Mouse (Mus musculus) embryonic facial prominence, embryonic 13.5 days (tissue): Measurements from ENCODE around the gene Farsa. TPM values are rescaled to one million over a fixed set of nuclear protein-coding genes. Genes with fewer than 3 reads are reported as not detected.

Source experiments
- ATAC-seq: fragments of 200-750 bp; cut with Nextera tagmentation; 2 replicates; pipeline ENCODE4 v1.8.0; 2017; ENCODE audit warnings: low read depth; ENCODE audit not compliant: insufficient number of reproducible peaks, insufficient read depth, low FRiP score, low TSS enrichment
- H3K27ac ChIP-seq: fragments of 300-500 bp; sonication (generic); 2 replicates; pipeline ENCODE4 v1.5.1; 2015; ENCODE audit warnings: moderate library complexity, mild to moderate bottlenecking, inconsistent platforms
- H3K27me3 ChIP-seq: fragments of 300-500 bp; sonication (generic); 2 replicates; pipeline ENCODE4 v1.6.1; 2015; ENCODE audit warnings: mild to moderate bottlenecking, inconsistent platforms
- H3K36me3 ChIP-seq: fragments of 300-500 bp; sonication (generic); 2 replicates; pipeline ENCODE4 v1.6.1; 2015; ENCODE audit warnings: mild to moderate bottlenecking, inconsistent platforms
- H3K4me1 ChIP-seq: fragments of 300-500 bp; sonication (generic); 2 replicates; pipeline ENCODE4 v1.6.1; 2015; ENCODE audit warnings: inconsistent platforms
- H3K4me2 ChIP-seq: fragments of 300-500 bp; sonication (generic); 2 replicates; pipeline ENCODE4 v1.6.1; 2015; ENCODE audit warnings: moderate library complexity, mild to moderate bottlenecking, inconsistent platforms
- H3K4me3 ChIP-seq: fragments of 300-500 bp; sonication (generic); 2 replicates; pipeline ENCODE4 v1.5.1; 2015; ENCODE audit warnings: mild to moderate bottlenecking, inconsistent platforms
- H3K9ac ChIP-seq: fragments of 300-500 bp; sonication (generic); 2 replicates; pipeline ENCODE4 v1.6.1; 2015; ENCODE audit warnings: mild to moderate bottlenecking, inconsistent platforms
- H3K9me3 ChIP-seq: fragments of 300-500 bp; sonication (generic); 2 replicates; pipeline ENCODE4 v1.6.1; 2016; ENCODE audit warnings: inconsistent platforms
- WGBS: fragments of 180-500 bp; shearing (Covaris S2); methylation state at CpG from one replicate; pipeline ENCODE4 v1.1.7; 2015; ENCODE audit warnings: mixed read lengths; 5-methylcytosine and 5-hydroxymethylcytosine counted together
- microRNA-seq: library from miRNA; unstranded; fragments of <30 nt; microRNA quantifications from one replicate; pipeline ENCODE4, GENCODE M21; 2016
- polyA plus RNA-seq: library from polyadenylated mRNA; unstranded; fragments of >200 nt; fragmentation: Nextera tagmentation; extraction: Ambion mirVana; gene quantifications from 2 replicates; pipeline ENCODE4 v1.2.1, GENCODE M21; 2015

Gene Farsa
- polyA plus RNA-seq, 1 experiment from 2014 or later, result 108 TPM

DNA sequence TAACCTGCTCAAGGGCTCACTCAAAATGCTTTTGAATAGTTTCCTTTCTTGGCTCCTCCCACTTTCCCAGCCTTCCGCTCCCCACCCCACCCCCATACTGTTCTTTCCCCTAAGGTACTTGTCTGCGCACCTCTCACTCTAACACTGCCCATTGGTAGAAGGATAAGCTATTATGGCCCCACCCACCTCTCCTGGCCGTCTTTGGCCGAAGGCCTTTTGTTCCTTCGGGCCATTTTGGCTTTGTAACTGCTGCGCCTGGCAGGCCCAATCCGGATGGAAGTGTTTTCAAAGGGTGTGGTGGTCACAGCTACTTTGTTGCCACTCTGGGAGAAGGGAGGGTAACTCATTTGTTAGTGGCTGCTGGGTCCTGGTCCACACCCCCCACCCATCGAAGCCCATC, 58.5 kb downstream of the Farsa start:
- WGBS, result 86% methylated on average over 8 of the region's 8 CpGs
- peaks cover 4% of the 10 kb centered on the region; the same call in 1 of the 2 replicates for H3K36me3 ChIP-seq
- H3K9me3 ChIP-seq, result no peaks in the 10 kb centered on the region
- H3K27me3 ChIP-seq, result peaks cover 85% of the 10 kb centered on the region
- ATAC-seq, result no peak
- H3K9ac ChIP-seq, result no peak overlapping the region
- H3K4me1 ChIP-seq, result peaks cover 13% of the 10 kb centered on the region
- no peak overlapping the region for H3K27ac ChIP-seq
- no peak overlapping the region for H3K4me3 ChIP-seq
- no peak overlapping the region for H3K4me2 ChIP-seq

DNA sequence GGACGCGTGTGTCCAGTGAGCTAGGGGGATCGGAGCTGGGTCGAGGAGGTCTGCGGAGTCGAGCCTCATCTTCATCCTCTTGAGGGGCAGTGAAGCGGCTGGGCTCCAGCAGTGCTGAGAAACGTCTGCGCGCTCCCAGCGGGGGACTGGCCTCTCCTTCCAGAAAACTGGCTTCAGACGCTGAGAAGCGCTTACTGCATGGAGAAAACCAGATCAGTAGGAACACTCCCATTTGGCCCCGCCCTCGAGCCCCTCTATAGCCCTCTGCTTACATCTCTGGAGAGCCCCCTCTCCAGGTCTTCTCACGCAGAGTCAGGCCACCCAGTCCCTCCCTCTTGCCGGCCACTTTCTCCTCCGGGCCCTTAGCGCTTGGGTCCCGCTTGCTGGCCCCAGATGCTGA, 61.0 kb downstream of the Farsa start:
- H3K4me3 ChIP-seq, result no peak overlapping the region
- ATAC-seq, result no peak
- H3K9ac ChIP-seq, result no peak overlapping the region
- peaks cover 6% of the 10 kb centered on the region for H3K4me1 ChIP-seq
- 37% methylated on average over 20 of the region's 20 CpGs for WGBS
- no peaks in the 10 kb centered on the region for H3K36me3 ChIP-seq
- no peak overlapping the region for H3K4me2 ChIP-seq
- no peaks in the 10 kb centered on the region for H3K9me3 ChIP-seq
- H3K27ac ChIP-seq, result no peak overlapping the region
- peaks cover 59% of the 10 kb centered on the region for H3K27me3 ChIP-seq

DNA sequence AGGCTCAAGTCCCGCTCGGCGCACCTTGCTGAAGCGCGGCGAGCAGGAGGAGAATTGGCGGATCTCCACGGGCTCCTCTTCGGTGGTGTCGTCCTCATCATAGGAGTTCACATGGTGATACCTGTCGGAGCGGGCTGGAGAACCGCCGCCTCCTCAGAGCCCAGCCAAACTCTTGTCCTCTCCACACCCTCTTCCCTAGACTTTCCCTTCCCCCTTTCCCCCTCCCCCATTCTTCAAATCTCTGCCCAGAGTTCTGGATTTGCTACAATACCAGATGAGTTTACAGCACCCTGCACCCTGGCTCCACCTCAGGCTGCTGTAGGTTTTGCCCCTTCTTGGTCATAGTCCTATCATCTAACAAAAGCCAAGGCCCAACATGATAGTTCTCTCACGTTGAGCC, 61.9 kb downstream of the Farsa start:
- peaks cover 51% of the 10 kb centered on the region for H3K27me3 ChIP-seq
- 93% methylated on average over 15 of the region's 15 CpGs for WGBS
- no peak overlapping the region for H3K4me2 ChIP-seq
- H3K4me3 ChIP-seq, result no peak overlapping the region
- H3K27ac ChIP-seq, result no peak overlapping the region
- no peaks in the 10 kb centered on the region for H3K9me3 ChIP-seq
- no peaks in the 10 kb centered on the region for H3K4me1 ChIP-seq
- no peaks in the 10 kb centered on the region for H3K36me3 ChIP-seq
- ATAC-seq, result no peak
- H3K9ac ChIP-seq, result no peak overlapping the region

Small RNA genes lying within 50 kb of the gene (microRNA-seq; reads per million reads assigned to microRNA genes)
- 0.74 reads per million for gene Mir7069

Other genes with a start within 250 kb of the Farsa start
- gene Ier2, start 194.1 kb upstream of the Farsa start, polyA plus RNA-seq, result 64.3 and 67.6 TPM in 2 replicates
- gene Trmt1, start 170.7 kb upstream of the Farsa start, polyA plus RNA-seq, result 71.3 and 78.6 TPM in 2 replicates
- gene Nacc1, start 169.1 kb upstream of the Farsa start, polyA plus RNA-seq, result 16.3 and 16.6 TPM in 2 replicates
- gene Lyl1, start 155.5 kb upstream of the Farsa start, polyA plus RNA-seq, result 4.8 and 4.9 TPM in 2 replicates
- 6.1 and 6.2 TPM in 2 replicates for gene G430095P16Rik, start 134.0 kb upstream of the Farsa start, polyA plus RNA-seq
- 37.0 and 42.9 TPM in 2 replicates for gene Nfix, start 56.6 kb upstream of the Farsa start, polyA plus RNA-seq
- gene Dand5, start 34.2 kb upstream of the Farsa start, polyA plus RNA-seq, result 7.0 TPM in 2 replicates
- gene Gadd45gip1, start 25.5 kb upstream of the Farsa start, polyA plus RNA-seq, result 45.6 and 48.2 TPM in 2 replicates
- gene Rad23a, start 16.3 kb upstream of the Farsa start, polyA plus RNA-seq, result 97.1 and 100 TPM in 2 replicates
- gene Calr, start 10.1 kb upstream of the Farsa start, polyA plus RNA-seq, result 959 and 1,012 TPM in 2 replicates
- gene Syce2, start 15.1 kb downstream of the Farsa start, polyA plus RNA-seq, result 101 and 111 TPM in 2 replicates
- gene Gcdh, start 36.9 kb downstream of the Farsa start, polyA plus RNA-seq, result 39.1 and 40.6 TPM in 2 replicates
- gene Klf1, start 44.9 kb downstream of the Farsa start, polyA plus RNA-seq, result 1.8 and 5.6 TPM in 2 replicates
- gene Dnase2a, start 51.6 kb downstream of the Farsa start, polyA plus RNA-seq, result 15.9 and 22.7 TPM in 2 replicates
- gene Mast1, start 80.4 kb downstream of the Farsa start, polyA plus RNA-seq, result 1.4 and 1.6 TPM in 2 replicates
- gene Rtbdn, start 90.0 kb downstream of the Farsa start, polyA plus RNA-seq, result 0.36 and 0.39 TPM in 2 replicates
- gene Gm49661, start 112.4 kb downstream of the Farsa start, polyA plus RNA-seq, result not detected in 2 replicates
- 888 and 1,010 TPM in 2 replicates for gene Prdx2, start 112.6 kb downstream of the Farsa start, polyA plus RNA-seq
- gene Rnaseh2a, start 112.8 kb downstream of the Farsa start, polyA plus RNA-seq, result 93.2 and 94.5 TPM in 2 replicates
- gene Junb, start 121.7 kb downstream of the Farsa start, polyA plus RNA-seq, result 10.4 and 11.2 TPM in 2 replicates
- gene Hook2, start 133.6 kb downstream of the Farsa start, polyA plus RNA-seq, result 23.2 and 24.7 TPM in 2 replicates
- 0.14 TPM in 1 of 2 replicates, not detected in the other for gene Best2, start 157.5 kb downstream of the Farsa start, polyA plus RNA-seq
- gene Asna1, start 168.3 kb downstream of the Farsa start, polyA plus RNA-seq, result 126 and 139 TPM in 2 replicates
- 133 and 146 TPM in 2 replicates for gene Trir, start 169.8 kb downstream of the Farsa start, polyA plus RNA-seq
- 30.1 and 43.4 TPM in 2 replicates for gene Tnpo2, start 179.9 kb downstream of the Farsa start, polyA plus RNA-seq
- gene Fbxw9, start 203.1 kb downstream of the Farsa start, polyA plus RNA-seq, result 36.7 and 38.2 TPM in 2 replicates
- 1.1 and 1.4 TPM in 2 replicates for gene Gm5741, start 211.0 kb downstream of the Farsa start, polyA plus RNA-seq
- gene Dhps, start 214.8 kb downstream of the Farsa start, polyA plus RNA-seq, result 55.1 and 70.7 TPM in 2 replicates
- 129 and 130 TPM in 2 replicates for gene Wdr83os, start 223.8 kb downstream of the Farsa start, polyA plus RNA-seq
- 45.2 and 46.2 TPM in 2 replicates for gene Wdr83, start 224.3 kb downstream of the Farsa start, polyA plus RNA-seq
- 29.1 and 29.6 TPM in 2 replicates for gene Man2b1, start 226.3 kb downstream of the Farsa start, polyA plus RNA-seq